In the genomic region with DNA sequence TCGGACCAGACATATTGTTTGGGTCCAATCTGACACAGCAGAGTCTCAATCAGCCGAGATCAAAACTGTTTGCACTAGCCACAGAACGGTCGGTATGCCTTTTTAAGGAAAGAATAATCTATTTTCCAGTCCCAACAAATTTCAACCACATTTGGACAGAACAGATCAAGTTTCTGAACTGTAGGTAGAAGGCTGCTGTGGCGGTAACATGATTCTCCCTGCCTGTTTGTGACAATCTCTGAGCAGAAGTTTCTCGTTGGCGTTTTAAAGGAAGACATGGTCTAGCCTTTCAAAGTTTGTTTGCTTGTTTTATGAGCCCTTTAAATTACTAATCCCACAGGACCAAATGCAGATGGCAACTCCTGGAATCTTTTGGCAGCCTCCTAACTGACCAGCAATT, we compare ENCODE assay signal across 30 mouse cellular contexts.
DNase-seq lines count a peak whose midpoint lies in the region; ATAC-seq and TF ChIP-seq lines count a peak whose summit lies in the region.
"Had no signal": no experiment of that assay in that cellular context is flagged by ENCODE, and none has a peak within 500 bp of the region (broad histone marks: within the 10 kb centered on the region; RNA-seq: fewer than 3 reads in every experiment).

No protein-coding gene starts in this region.

- no peaks in the 10 kb centered on the region for H3K4me1 ChIP-seq in kidney, embryonic 14.5 days (ENCODE audit: control insufficient read depth, insufficient read depth, low read length)
- no peaks in the 10 kb centered on the region; the same call in 1 of the 2 replicates for H3K4me1 ChIP-seq in embryonic fibroblast, embryonic 13.5 days (ENCODE audit: control insufficient read depth, insufficient read depth, low read length)
- H3K4me1 ChIP-seq in forebrain, postnatal 0 days (ENCODE audit: insufficient read depth), result 0 out of 2 replicates have a peak, but pooled peaks cover 3% of the 10 kb centered on the region
- H3K4me1 ChIP-seq: heart, embryonic 12.5 days; liver, embryonic 12.5 days had no signal

- H3K9ac ChIP-seq in kidney, embryonic 14.5 days (ENCODE audit: low read depth, low read length), result no peak overlapping the region
- no peak overlapping the region for H3K9ac ChIP-seq in forebrain, postnatal 0 days
- H3K9ac ChIP-seq: embryonic facial prominence, embryonic 15.5 days; heart, embryonic 12.5 days; hindbrain, embryonic 14.5 days; limb, embryonic 13.5 days; liver, embryonic 12.5 days; liver, postnatal 0 days had no signal

- WGBS in kidney, embryonic 14.5 days, result 15% methylated on average over 7 of the region's 7 CpGs
- 75% methylated on average over 7 of the region's 7 CpGs for WGBS in forebrain, postnatal 0 days

- H3K27me3 ChIP-seq in kidney, embryonic 14.5 days (ENCODE audit: control insufficient read depth, insufficient read depth, low read length), result no peaks in the 10 kb centered on the region
- no peaks in the 10 kb centered on the region for H3K27me3 ChIP-seq in forebrain, postnatal 0 days (ENCODE audit: insufficient read depth, low read length)
- H3K27me3 ChIP-seq: embryonic facial prominence, embryonic 15.5 days; heart, embryonic 12.5 days; limb, embryonic 13.5 days; liver, embryonic 12.5 days; Patski had no signal

- no peak for DNase-seq in kidney, postnatal 36 days
- peak; percentile 49 for DNase-seq in embryo, embryonic 11 days
- DNase-seq in mesoderm, embryonic 11.5 days (ENCODE audit: low read depth, low spot score), result peak; percentile 27
- no peak for DNase-seq in layer of hippocampus, adult 18-20 months (ENCODE audit: low spot score in 2 of 2)
- no peak for DNase-seq in forebrain, postnatal 0 days
- DNase-seq: adrenal gland, postnatal 14 days; cerebellum, adult 11 months; cerebellum, adult 9-11 months; gastrocnemius, adult 2 months; gastrocnemius, postnatal 36 days; heart, adult 2 months; kidney, postnatal 10 days; liver, postnatal 0 days; midbrain, embryonic 14.5 days; retina, postnatal 1 day; thymus, adult 18-20 months; thymus, postnatal 25 days had no signal

- no peak overlapping the region for H3K4me3 ChIP-seq in kidney, embryonic 14.5 days (ENCODE audit: low read length)
- H3K4me3 ChIP-seq in embryonic fibroblast, embryonic 13.5 days (ENCODE audit: insufficient read depth, low read length), result no peak overlapping the region
- no peak overlapping the region for H3K4me3 ChIP-seq in forebrain, postnatal 0 days (ENCODE audit: low read depth, low read length)
- H3K4me3 ChIP-seq: embryonic facial prominence, embryonic 15.5 days; gastrocnemius, adult 2 months; heart, adult 2 months; heart, embryonic 12.5 days; limb, embryonic 13.5 days; liver, embryonic 12.5 days had no signal

- no peak for TF ChIP-seq CTCF in embryonic fibroblast, embryonic 13.5 days (IDR thresholded peaks at IDR 0.05; ENCODE audit: borderline replicate concordance, insufficient read depth, low read length)
- TF ChIP-seq CTCF in forebrain, postnatal 0 days (IDR thresholded peaks at IDR 0.05; ENCODE audit: low read depth), result no peak

- H3K4me2 ChIP-seq in kidney, embryonic 14.5 days (replicated peaks; ENCODE audit: low read depth, low read length), result no peak overlapping the region
- no peak overlapping the region for H3K4me2 ChIP-seq in forebrain, postnatal 0 days (ENCODE audit: low read depth)
- H3K4me2 ChIP-seq: embryonic facial prominence, embryonic 15.5 days; heart, embryonic 12.5 days; hindbrain, embryonic 14.5 days; limb, embryonic 13.5 days; liver, embryonic 12.5 days had no signal

- no peaks in the 10 kb centered on the region for H3K9me3 ChIP-seq in kidney, embryonic 14.5 days (ENCODE audit: control insufficient read depth, low read length)
- H3K9me3 ChIP-seq in forebrain, postnatal 0 days (ENCODE audit: low read length), result no peaks in the 10 kb centered on the region
- H3K9me3 ChIP-seq: embryonic facial prominence, embryonic 15.5 days; heart, embryonic 12.5 days; limb, embryonic 13.5 days; liver, embryonic 12.5 days had no signal

- ATAC-seq in kidney, embryonic 14.5 days (ENCODE audit: low FRiP score, low TSS enrichment), result peak; percentile 32; the same call in 1 of the 2 replicates
- no peak for ATAC-seq in forebrain, postnatal 0 days
- ATAC-seq: forebrain, embryonic 14.5 days; intestine, postnatal 0 days; liver, embryonic 12.5 days; liver, postnatal 0 days; lung, postnatal 0 days; Patski had no signal

- H3K36me3 ChIP-seq in kidney, embryonic 14.5 days (ENCODE audit: control insufficient read depth, insufficient read depth, low read length), result no peaks in the 10 kb centered on the region
- no peaks in the 10 kb centered on the region for H3K36me3 ChIP-seq in forebrain, postnatal 0 days (ENCODE audit: insufficient read depth)
- H3K36me3 ChIP-seq: embryonic facial prominence, embryonic 15.5 days; heart, embryonic 12.5 days; limb, embryonic 13.5 days; liver, embryonic 12.5 days had no signal

- no peak for TF ChIP-seq POLR2A in embryonic fibroblast, embryonic 13.5 days (IDR thresholded peaks at IDR 0.05; ENCODE audit: low read depth, low read length)

- no peak overlapping the region for H3K27ac ChIP-seq in kidney, embryonic 14.5 days (ENCODE audit: low read depth, low read length)
- H3K27ac ChIP-seq in embryonic fibroblast, embryonic 13.5 days (ENCODE audit: insufficient read depth, low read length), result peak overlapping the region; percentile 51
- no peak overlapping the region for H3K27ac ChIP-seq in forebrain, postnatal 0 days (ENCODE audit: low read depth, low read length)
- H3K27ac ChIP-seq: embryonic facial prominence, embryonic 15.5 days; gastrocnemius, adult 2 months; heart, adult 2 months; hindbrain, embryonic 14.5 days; limb, embryonic 13.5 days; liver, embryonic 12.5 days; macrophage; stomach, postnatal 0 days had no signal

Comparison
In these comparisons a context has a peak if more than half of its experiments do, and no peak if none do; other contexts are left out.
1. DNase-seq: peak in embryo, embryonic 11 days (single experiment) and mesoderm, embryonic 11.5 days (single experiment); none in kidney, postnatal 36 days (0 of 2), layer of hippocampus, adult 18-20 months (0 of 2) and forebrain, postnatal 0 days (single experiment).